Mouse (Mus musculus) forebrain, embryonic 10.5 days (tissue): ENCODE results near the gene Vav1. TPM values are rescaled to one million over a fixed set of nuclear protein-coding genes. Genes with fewer than 3 reads are reported as not detected.

Experiments used
- DNase-seq: peaks from one replicate; pipeline ENCODE4 v3.0.0-alpha.2; 2017; ENCODE audit warnings: low spot score; ENCODE audit errors: extremely low spot score
- H3K27ac ChIP-seq: fragments of 300-500 bp; sonication (generic); 2 replicates; pipeline ENCODE4 v1.5.1; 2016; ENCODE audit warnings: mild to moderate bottlenecking
- H3K27me3 ChIP-seq: fragments of 300-500 bp; sonication (generic); 2 replicates; pipeline ENCODE4 v1.6.1; 2016; ENCODE audit warnings: mild to moderate bottlenecking; ENCODE audit not compliant: poor library complexity, severe bottlenecking
- H3K36me3 ChIP-seq: fragments of 300-500 bp; sonication (generic); replicated peaks from 2 replicates; pipeline ENCODE4 v1.6.1; 2016; ENCODE audit warnings: mild to moderate bottlenecking, moderate library complexity
- H3K4me1 ChIP-seq: fragments of 300-500 bp; sonication (generic); 2 replicates; pipeline ENCODE4 v1.6.1; 2016
- H3K4me3 ChIP-seq: fragments of 300-500 bp; sonication (generic); 2 replicates; pipeline ENCODE4 v1.5.1; 2016; ENCODE audit warnings: mild to moderate bottlenecking, moderate library complexity
- H3K9me3 ChIP-seq: fragments of 300-500 bp; sonication (generic); 2 replicates; pipeline ENCODE4 v1.6.1; 2016; ENCODE audit warnings: mild to moderate bottlenecking, moderate library complexity
- WGBS: fragments of 180-500 bp; shearing (Covaris S2); methylation state at CpG from one replicate; pipeline ENCODE4 v1.1.7; 2016; 5-methylcytosine and 5-hydroxymethylcytosine counted together
- polyA plus RNA-seq: library from polyadenylated mRNA; unstranded; fragments of >200 nt; fragmentation: Nextera tagmentation; extraction: Ambion mirVana; gene quantifications from 2 replicates; pipeline ENCODE4 v1.2.1, GENCODE M21; 2016

The Vav1 gene
- polyA plus RNA-seq, 1 experiment from 2014 or later, result 1.7 TPM

GRCm38 (mm10) chr17:57259742-57260141, 19.2 kb upstream of the Vav1 start:
- H3K4me3 ChIP-seq, result no peak overlapping the region
- no peak for DNase-seq

GRCm38 (mm10) chr17:57260351-57260750, 18.5 kb upstream of the Vav1 start:
- no peak overlapping the region for H3K27ac ChIP-seq
- H3K36me3 ChIP-seq, result peaks cover 93% of the 10 kb centered on the region
- DNase-seq, result no peak
- 92% methylated on average over 9 of the region's 9 CpGs for WGBS
- H3K9me3 ChIP-seq, result no peaks in the 10 kb centered on the region
- H3K27me3 ChIP-seq, result no peaks in the 10 kb centered on the region
- H3K4me3 ChIP-seq, result no peak overlapping the region
- peaks cover 11% of the 10 kb centered on the region for H3K4me1 ChIP-seq

More at GRCm38 (mm10) chr17:57259742-57260141, 19.2 kb upstream of the Vav1 start:
- H3K36me3 ChIP-seq, result peaks cover 99% of the 10 kb centered on the region
- no peaks in the 10 kb centered on the region for H3K9me3 ChIP-seq
- no peak overlapping the region for H3K27ac ChIP-seq
- 93% methylated on average over 8 of the region's 8 CpGs for WGBS
- no peaks in the 10 kb centered on the region for H3K27me3 ChIP-seq
- H3K4me1 ChIP-seq, result peaks cover 5% of the 10 kb centered on the region

GRCm38 (mm10) chr17:57261286-57261685, 17.6 kb upstream of the Vav1 start:
- H3K27me3 ChIP-seq, result no peaks in the 10 kb centered on the region
- no peaks in the 10 kb centered on the region for H3K9me3 ChIP-seq
- no peak for DNase-seq
- 90% methylated on average over 4 of the region's 4 CpGs for WGBS
- H3K4me1 ChIP-seq, result peaks cover 15% of the 10 kb centered on the region
- no peak overlapping the region for H3K27ac ChIP-seq
- H3K4me3 ChIP-seq, result no peak overlapping the region
- H3K36me3 ChIP-seq, result peaks cover 84% of the 10 kb centered on the region

GRCm38 (mm10) chr17:57261796-57262195, 17.1 kb upstream of the Vav1 start:
- peaks cover 79% of the 10 kb centered on the region for H3K36me3 ChIP-seq
- no peaks in the 10 kb centered on the region for H3K27me3 ChIP-seq
- H3K4me1 ChIP-seq, result peaks cover 15% of the 10 kb centered on the region
- 58% methylated on average over 1 of the region's 1 CpGs for WGBS
- H3K4me3 ChIP-seq, result no peak overlapping the region
- H3K27ac ChIP-seq, result no peak overlapping the region
- no peak for DNase-seq
- no peaks in the 10 kb centered on the region for H3K9me3 ChIP-seq

GRCm38 (mm10) chr17:57262901-57263550, 15.9 kb upstream of the Vav1 start:
- H3K9me3 ChIP-seq, result no peaks in the 10 kb centered on the region
- DNase-seq, result no peak
- H3K4me3 ChIP-seq, result no peak overlapping the region
- 94% methylated on average over 17 of the region's 17 CpGs for WGBS
- H3K27ac ChIP-seq, result no peak overlapping the region
- H3K36me3 ChIP-seq, result peaks cover 68% of the 10 kb centered on the region
- H3K4me1 ChIP-seq, result peaks cover 15% of the 10 kb centered on the region
- H3K27me3 ChIP-seq, result no peaks in the 10 kb centered on the region

- Histone ChIP-seq H3K36me3 (peaks cover 56% of the 10 kb centered on the region), H3K27me3 (no peaks in the 10 kb centered on the region), H3K9me3 (no peaks in the 10 kb centered on the region), H3K4me1 (peaks cover 15% of the 10 kb centered on the region), H3K4me3 (no peak overlapping the region), H3K27ac (no peak overlapping the region)
- WGBS, result 89% methylated on average over 2 of the region's 2 CpGs
- no peak for DNase-seq
Observed at GRCm38 (mm10) chr17:57264164-57264563, 14.7 kb upstream of the Vav1 start.

GRCm38 (mm10) chr17:57264972-57265945, 13.6 kb upstream of the Vav1 start:
- Histone ChIP-seq H3K4me1 (peaks cover 15% of the 10 kb centered on the region), H3K4me3 (peak overlapping the region; percentile 24; the same call in 1 of the 2 replicates), H3K36me3 (peaks cover 45% of the 10 kb centered on the region), H3K27ac (no peak overlapping the region), H3K9me3 (no peaks in the 10 kb centered on the region), H3K27me3 (no peaks in the 10 kb centered on the region)
- WGBS, result 27% methylated on average over 21 of the region's 22 CpGs
- DNase-seq, result peak; percentile 23

GRCm38 (mm10) chr17:57267556-57268126, 11.3 kb upstream of the Vav1 start:
- H3K4me1 ChIP-seq, result peaks cover 15% of the 10 kb centered on the region
- H3K27me3 ChIP-seq, result peaks cover 9% of the 10 kb centered on the region
- H3K4me3 ChIP-seq, result no peak overlapping the region
- peaks cover 21% of the 10 kb centered on the region for H3K36me3 ChIP-seq
- 93% methylated on average over 6 of the region's 6 CpGs for WGBS
- no peak overlapping the region for H3K27ac ChIP-seq
- no peaks in the 10 kb centered on the region for H3K9me3 ChIP-seq
- no peak for DNase-seq

GRCm38 (mm10) chr17:57271301-57271700, 7.6 kb upstream of the Vav1 start:
- no peak for DNase-seq
- Histone ChIP-seq H3K27me3 (peaks cover 45% of the 10 kb centered on the region), H3K4me3 (no peak overlapping the region), H3K4me1 (peaks cover 17% of the 10 kb centered on the region), H3K27ac (no peak overlapping the region), H3K36me3 (no peaks in the 10 kb centered on the region), H3K9me3 (no peaks in the 10 kb centered on the region)
- WGBS, result 65% methylated on average over 9 of the region's 9 CpGs

GRCm38 (mm10) chr17:57273846-57274245, 5.1 kb upstream of the Vav1 start:
- Histone ChIP-seq H3K27me3 (peaks cover 56% of the 10 kb centered on the region), H3K9me3 (no peaks in the 10 kb centered on the region), H3K27ac (no peak overlapping the region), H3K4me1 (peaks cover 23% of the 10 kb centered on the region), H3K4me3 (no peak overlapping the region), H3K36me3 (no peaks in the 10 kb centered on the region)
- no peak for DNase-seq
- WGBS, result 48% methylated on average over 7 of the region's 7 CpGs

GRCm38 (mm10) chr17:57274686-57275085, 4.2 kb upstream of the Vav1 start:
- H3K4me3 ChIP-seq, result peak overlapping the region; percentile 54
- H3K36me3 ChIP-seq, result no peaks in the 10 kb centered on the region
- 6% methylated on average over 15 of the region's 15 CpGs for WGBS
- no peaks in the 10 kb centered on the region for H3K9me3 ChIP-seq
- peaks cover 64% of the 10 kb centered on the region for H3K27me3 ChIP-seq
- peaks cover 23% of the 10 kb centered on the region for H3K4me1 ChIP-seq
- H3K27ac ChIP-seq, result no peak overlapping the region
- no peak for DNase-seq

- no peaks in the 10 kb centered on the region for H3K36me3 ChIP-seq
- WGBS, result under 1% methylated on average over 53 of the region's 53 CpGs
- DNase-seq, result peak; percentile 74
- H3K27me3 ChIP-seq, result peaks cover 66% of the 10 kb centered on the region
- H3K4me3 ChIP-seq, result peak overlapping the region; percentile 54
- H3K9me3 ChIP-seq, result no peaks in the 10 kb centered on the region
- H3K27ac ChIP-seq, result no peak overlapping the region
- peaks cover 23% of the 10 kb centered on the region for H3K4me1 ChIP-seq
Observed at GRCm38 (mm10) chr17:57275111-57275996, 3.5 kb upstream of the Vav1 start.
